Mouse (Mus musculus): ENCODE measurements at regions not wholly inside any gene's neighbourhood (a gene's known extent, or its start where the extent isn't known, plus 50 kb on each side); places are given as distances from the start of the nearest gene placed in this dataset.

GRCm38 (mm10) chr3:68758609-68759008 lies 68.2 kb downstream of the Il12a start:
- in situ Hi-C loops (cut with MboI; ENCODE audit: low pct_unique_long_range_greater_than_20kb) = no loop called here
- CTCF ChIA-PET = interaction anchor here (0.7 to 4.6 kb wide), 3 partner anchors 14 to 104 kb away, joined by 3 to 40 read pairs (median 4); no protein-coding TSS in a partner anchor

GRCm38 (mm10) chr3:68759375-68759774 lies 68.9 kb downstream of the Il12a start:
- ChIA-PET CTCF (interaction anchor here (0.7 to 4.6 kb wide), 6 partner anchors 13 to 589 kb away, joined by 3 to 40 read pairs (median 4); no protein-coding TSS in a partner anchor), POLR2A (no interaction called here)
- DNase-seq (ENCODE audit: low read depth, low spot score) (no peak), ATAC-seq (no peak)
- TF ChIP-seq CTCF (IDR thresholded peaks at IDR 0.05) = no peak
- no peaks in the 10 kb centered on the region for H3K27me3 ChIP-seq
- in situ Hi-C loops (cut with MboI; ENCODE audit: low pct_unique_long_range_greater_than_20kb) = no loop called here

More at GRCm38 (mm10) chr3:68758609-68759008, 68.2 kb downstream of the Il12a start:
- POLR2A ChIA-PET = interaction anchor here (0.7 kb wide), 1 partner anchor 251 kb away, joined by 3 read pairs; no protein-coding TSS in a partner anchor
- no peak for TF ChIP-seq CTCF (IDR thresholded peaks at IDR 0.05)
- DNase-seq (ENCODE audit: low read depth, low spot score) (no peak), ATAC-seq (no peak)
- H3K27me3 ChIP-seq = no peaks in the 10 kb centered on the region

GRCm38 (mm10) chr3:68760806-68761205 lies 70.4 kb downstream of the Il12a start:
- no peak for ATAC-seq

GRCm38 (mm10) chr3:68761242-68761625 lies 70.8 kb downstream of the Il12a start:
- CTCF ChIA-PET = interaction anchor here (1.1 to 4.6 kb wide), 2 partner anchors 17 to 44 kb away, joined by 4 to 40 read pairs; no protein-coding TSS in a partner anchor

More at GRCm38 (mm10) chr3:68760806-68761205, 70.4 kb downstream of the Il12a start:
- no peak for DNase-seq (ENCODE audit: low read depth, low spot score)
- ChIA-PET CTCF (interaction anchor here (1.1 to 4.6 kb wide), 2 partner anchors 17 to 44 kb away, joined by 4 to 40 read pairs; no protein-coding TSS in a partner anchor), POLR2A (no interaction called here)
- in situ Hi-C loops (cut with MboI; ENCODE audit: low pct_unique_long_range_greater_than_20kb) = no loop called here
- TF ChIP-seq CTCF (IDR thresholded peaks at IDR 0.05) = no peak
- H3K27me3 ChIP-seq = no peaks in the 10 kb centered on the region

GRCm38 (mm10) chr3:68761626-68762331 lies 71.3 kb downstream of the Il12a start:
- TF ChIP-seq CTCF (IDR thresholded peaks at IDR 0.05) = no peak
- no peak for DNase-seq (ENCODE audit: low read depth, low spot score)
- in situ Hi-C loops (cut with MboI; ENCODE audit: low pct_unique_long_range_greater_than_20kb) = no loop called here

More at GRCm38 (mm10) chr3:68761242-68761625, 70.8 kb downstream of the Il12a start:
- POLR2A ChIA-PET = no interaction called here
- H3K27me3 ChIP-seq = no peaks in the 10 kb centered on the region
- no peak for TF ChIP-seq CTCF (IDR thresholded peaks at IDR 0.05)
- ATAC-seq (no peak), DNase-seq (ENCODE audit: low read depth, low spot score) (no peak)
- in situ Hi-C loops (cut with MboI; ENCODE audit: low pct_unique_long_range_greater_than_20kb) = no loop called here

GRCm38 (mm10) chr3:68762988-68763387 lies 72.5 kb downstream of the Il12a start:
- DNase-seq (ENCODE audit: low read depth, low spot score) (no peak), ATAC-seq (no peak)
- ChIA-PET POLR2A (no interaction called here), CTCF (no interaction called here)
- in situ Hi-C loops (cut with MboI; ENCODE audit: low pct_unique_long_range_greater_than_20kb) = no loop called here
- H3K27me3 ChIP-seq = no peaks in the 10 kb centered on the region
- no peak for TF ChIP-seq CTCF (IDR thresholded peaks at IDR 0.05)

More at GRCm38 (mm10) chr3:68761626-68762331, 71.3 kb downstream of the Il12a start:
- ChIA-PET CTCF (interaction anchor here (0.6 to 4.6 kb wide), 3 partner anchors 18 to 177 kb away, joined by 3 to 40 read pairs (median 4); no protein-coding TSS in a partner anchor), POLR2A (no interaction called here)
- H3K27me3 ChIP-seq = no peaks in the 10 kb centered on the region
- ATAC-seq = no peak

- DNase-seq (ENCODE audit: low read depth, low spot score) (no peak), ATAC-seq (peak; percentile 21)
- H3K27me3 ChIP-seq = no peaks in the 10 kb centered on the region
- ChIA-PET CTCF (interaction anchor here (0.9 to 2.0 kb wide), 5 partner anchors 8 to 47 kb away, joined by 3 to 8 read pairs (median 4); no protein-coding TSS in a partner anchor), POLR2A (interaction anchor here (1.3 kb wide), 1 partner anchor 13 kb away, joined by 8 read pairs; no protein-coding TSS in a partner anchor)
- in situ Hi-C loops (cut with MboI; ENCODE audit: low pct_unique_long_range_greater_than_20kb) = no loop called here
- TF ChIP-seq CTCF (IDR thresholded peaks at IDR 0.05) = no peak
Observed at GRCm38 (mm10) chr3:68764336-68764735, 73.9 kb downstream of the Il12a start.

- TF ChIP-seq CTCF (IDR thresholded peaks at IDR 0.05) = no peak
- POLR2A ChIA-PET = interaction anchor here (1.3 kb wide), 1 partner anchor 12 kb away, joined by 8 read pairs; no protein-coding TSS in a partner anchor
- ATAC-seq (peak; percentile 61), DNase-seq (ENCODE audit: low read depth, low spot score) (peak; percentile 86)
- CTCF ChIA-PET = interaction anchor here (0.9 to 2.0 kb wide), 7 partner anchors 9 to 48 kb away, joined by 3 to 8 read pairs (median 4); no protein-coding TSS in a partner anchor
- H3K27me3 ChIP-seq = peaks cover 5% of the 10 kb centered on the region
- in situ Hi-C loops (cut with MboI; ENCODE audit: low pct_unique_long_range_greater_than_20kb) = no loop called here
Observed at GRCm38 (mm10) chr3:68764917-68765598, 74.6 kb downstream of the Il12a start.

GRCm38 (mm10) chr3:68771579-68771978 lies 81.1 kb downstream of the Il12a start:
- in situ Hi-C loops (cut with MboI; ENCODE audit: low pct_unique_long_range_greater_than_20kb) = no loop called here
- ChIA-PET CTCF (interaction anchor here (1.0 to 1.7 kb wide), 3 partner anchors 12 to 28 kb away, joined by 3 to 5 read pairs (median 5); no protein-coding TSS in a partner anchor), POLR2A (no interaction called here)
- ATAC-seq (no peak), DNase-seq (ENCODE audit: low read depth, low spot score) (no peak)
- no peak for TF ChIP-seq CTCF (IDR thresholded peaks at IDR 0.05)
- peaks cover 12% of the 10 kb centered on the region for H3K27me3 ChIP-seq

- ChIA-PET POLR2A (interaction anchor here (1.4 kb wide), 1 partner anchor 13 kb away, joined by 8 read pairs; no protein-coding TSS in a partner anchor), CTCF (interaction anchor here (0.7 kb wide), 1 partner anchor 19 kb away, joined by 3 read pairs; no protein-coding TSS in a partner anchor)
- ATAC-seq = no peak
- H3K27me3 ChIP-seq = no peaks in the 10 kb centered on the region
- in situ Hi-C loops (cut with MboI; ENCODE audit: low pct_unique_long_range_greater_than_20kb) = no loop called here
- no peak for TF ChIP-seq CTCF (IDR thresholded peaks at IDR 0.05)
- DNase-seq (ENCODE audit: low read depth, low spot score) = no peak
Observed at GRCm38 (mm10) chr3:68777801-68778200, 87.4 kb downstream of the Il12a start.
